Mouse (Mus musculus) left cerebral cortex, postnatal 4 days (tissue): ENCODE results near the gene Gm49601. TPM values are rescaled to one million over a fixed set of nuclear protein-coding genes. Genes with fewer than 3 reads are reported as not detected.

Experiments
- DNase-seq: peaks from one replicate; pipeline ENCODE4 v3.0.0-alpha.2; 2022
- intact Hi-C: fragments of 180-260 bp; cut with DNase I; formaldehyde crosslinking; loops from one replicate; pipeline ENCODE4 v1.15.1; 2025
- total RNA-seq, 2 experiments: library from RNA; stranded (reverse); gene quantifications; 2 replicates each; pipeline ENCODE4 v1.2.3; 2021

The Gm49601 gene
- total RNA-seq, 2 experiments from 2014 or later = 107 to 111 TPM

GRCm38 (mm10) chr16:18613301-18613700, 12.9 kb downstream of the Gm49601 start:
- intact Hi-C loops = no loop called here
- DNase-seq = no peak

- intact Hi-C loops = no loop called here
- no peak for DNase-seq
Measured at GRCm38 (mm10) chr16:18611752-18612151, 14.5 kb downstream of the Gm49601 start.

GRCm38 (mm10) chr16:18609099-18609498, 17.1 kb downstream of the Gm49601 start:
- intact Hi-C loops = no loop called here
- DNase-seq = no peak

GRCm38 (mm10) chr16:18608226-18608625, 18.0 kb downstream of the Gm49601 start:
- DNase-seq = peak; percentile 62
- intact Hi-C loops = no loop called here

- DNase-seq = no peak
- intact Hi-C loops = no loop called here
Measured at GRCm38 (mm10) chr16:18605705-18606104, 20.5 kb downstream of the Gm49601 start.

GRCm38 (mm10) chr16:18604267-18604701, 21.9 kb downstream of the Gm49601 start:
- intact Hi-C loops = no loop called here

GRCm38 (mm10) chr16:18601447-18601846, 24.8 kb downstream of the Gm49601 start:
- intact Hi-C loops = no loop called here
- peak; percentile 62 for DNase-seq

More at GRCm38 (mm10) chr16:18604267-18604701, 21.9 kb downstream of the Gm49601 start:
- DNase-seq = no peak

- no peak for DNase-seq
- intact Hi-C loops = no loop called here
Measured at GRCm38 (mm10) chr16:18598006-18598405, 28.2 kb downstream of the Gm49601 start.

GRCm38 (mm10) chr16:18596255-18596654, 30.0 kb downstream of the Gm49601 start:
- DNase-seq = no peak
- intact Hi-C loops = no loop called here

- no peak for DNase-seq
- intact Hi-C loops = no loop called here
Measured at GRCm38 (mm10) chr16:18593930-18594329, 32.3 kb downstream of the Gm49601 start.

GRCm38 (mm10) chr16:18591047-18592018, 34.9 kb downstream of the Gm49601 start:
- intact Hi-C loops = no loop called here
- DNase-seq = no peak

- no peak for DNase-seq
- intact Hi-C loops = loop anchor here (10.0 kb wide), 1 partner anchor 145 kb away; no protein-coding TSS in a partner anchor
Measured at GRCm38 (mm10) chr16:18589804-18590790, 36.1 kb downstream of the Gm49601 start, which contains the start of gene Tbx1. Gene Tbx1 (minus strand): TSS chr16:18590671.

GRCm38 (mm10) chr16:18589080-18589621, 37.1 kb downstream of the Gm49601 start:
- intact Hi-C loops = loop anchor here (10.0 kb wide), 1 partner anchor 144 kb away; no protein-coding TSS in a partner anchor
- no peak for DNase-seq

GRCm38 (mm10) chr16:18588738-18589055, 37.5 kb downstream of the Gm49601 start:
- DNase-seq = no peak
- intact Hi-C loops = loop anchor here (10.0 kb wide), 1 partner anchor 144 kb away; no protein-coding TSS in a partner anchor

GRCm38 (mm10) chr16:18587847-18588737, 38.1 kb downstream of the Gm49601 start:
- DNase-seq = no peak
- intact Hi-C loops = loop anchor here (10.0 kb wide), 1 partner anchor 143 kb away; no protein-coding TSS in a partner anchor

- no peak for DNase-seq
- intact Hi-C loops = loop anchor here (10.0 kb wide), 1 partner anchor 142 kb away; no protein-coding TSS in a partner anchor
Measured at GRCm38 (mm10) chr16:18586906-18587546, 39.2 kb downstream of the Gm49601 start.

GRCm38 (mm10) chr16:18586076-18586905, 39.9 kb downstream of the Gm49601 start:
- intact Hi-C loops = loop anchor here (10.0 kb wide), 1 partner anchor 141 kb away; no protein-coding TSS in a partner anchor
- DNase-seq = no peak

- no peak for DNase-seq
- intact Hi-C loops = loop anchor here (10.0 kb wide), 1 partner anchor 141 kb away; no protein-coding TSS in a partner anchor
Measured at GRCm38 (mm10) chr16:18585676-18586075, 40.6 kb downstream of the Gm49601 start.
